Mouse (Mus musculus) heart, postnatal 0 days (tissue): ENCODE measurements at regions not wholly inside any gene's neighbourhood (a gene's known extent, or its start where the extent isn't known, plus 50 kb on each side); places are given as distances from the start of the nearest gene placed in this dataset.

ENCODE experiments used
- ATAC-seq: fragments of 200-750 bp; cut with Nextera tagmentation; 2 replicates; pipeline ENCODE4 v1.8.0; 2017; ENCODE audit warnings: low read depth, moderate number of reproducible peaks, moderate library complexity; ENCODE audit not compliant: insufficient read depth
- DNase-seq: peaks from one replicate; pipeline ENCODE4 v3.0.0-alpha.2; 2016; ENCODE audit warnings: low spot score
- H3K27ac ChIP-seq: fragments of 300-500 bp; sonication (generic); 2 replicates; pipeline ENCODE4 v1.5.1; 2014; ENCODE audit warnings: low read depth, mild to moderate bottlenecking
- H3K27me3 ChIP-seq: fragments of 300-500 bp; sonication (generic); 2 replicates; pipeline ENCODE4 v1.6.1; 2014; ENCODE audit warnings: low read length, mixed read lengths; ENCODE audit not compliant: control insufficient read depth, insufficient read depth
- H3K36me3 ChIP-seq: fragments of 300-500 bp; sonication (generic); replicated peaks from 2 replicates; pipeline ENCODE4 v1.6.1; 2014; ENCODE audit warnings: low read length, mixed read lengths; ENCODE audit not compliant: control insufficient read depth, insufficient read depth
- H3K4me1 ChIP-seq: fragments of 300-500 bp; sonication (generic); 2 replicates; pipeline ENCODE4 v1.6.1; 2014; ENCODE audit warnings: antibody characterized with exemption; ENCODE audit not compliant: control insufficient read depth, insufficient read depth
- H3K4me2 ChIP-seq: fragments of 300-500 bp; sonication (generic); 2 replicates; pipeline ENCODE4 v1.6.1; 2014; ENCODE audit warnings: low read depth, mild to moderate bottlenecking, low read length, moderate library complexity
- H3K4me3 ChIP-seq: fragments of 300-500 bp; sonication (generic); 2 replicates; pipeline ENCODE4 v1.5.1; 2014; ENCODE audit warnings: low read depth, low read length
- H3K9ac ChIP-seq: fragments of 300-500 bp; sonication (generic); replicated peaks from 2 replicates; pipeline ENCODE4 v1.6.1; 2014; ENCODE audit warnings: low read depth, low read length, mixed read lengths
- H3K9me3 ChIP-seq: fragments of 300-500 bp; sonication (generic); replicated peaks from 2 replicates; pipeline ENCODE4 v1.6.1; 2016; ENCODE audit warnings: low read length; ENCODE audit not compliant: control insufficient read depth
- CTCF ChIP-seq: IDR thresholded peaks from 2 replicates; pipeline ENCODE4 v1.5.1; 2016; ENCODE audit warnings: antibody characterized with exemption, control low read depth, low read depth
- EP300 ChIP-seq: IDR thresholded peaks from 2 replicates; pipeline ENCODE4 v1.6.1; 2016; ENCODE audit warnings: antibody characterized with exemption, low read depth
- WGBS: fragments of 180-500 bp; shearing (Covaris S2); extraction: QIAGEN DNeasy Blood & Tissue Kit; methylation state at CpG from one replicate; pipeline ENCODE4 v1.1.7; 2014; 5-methylcytosine and 5-hydroxymethylcytosine counted together

- WGBS: 74% methylated on average over 8 of the region's 8 CpGs
- H3K27ac ChIP-seq: no peak overlapping the region
- ATAC-seq: no peak
Observed at GRCm38 (mm10) chr1:184234320-184234988, 200.4 kb upstream of the 1700056E22Rik start.

DNA sequence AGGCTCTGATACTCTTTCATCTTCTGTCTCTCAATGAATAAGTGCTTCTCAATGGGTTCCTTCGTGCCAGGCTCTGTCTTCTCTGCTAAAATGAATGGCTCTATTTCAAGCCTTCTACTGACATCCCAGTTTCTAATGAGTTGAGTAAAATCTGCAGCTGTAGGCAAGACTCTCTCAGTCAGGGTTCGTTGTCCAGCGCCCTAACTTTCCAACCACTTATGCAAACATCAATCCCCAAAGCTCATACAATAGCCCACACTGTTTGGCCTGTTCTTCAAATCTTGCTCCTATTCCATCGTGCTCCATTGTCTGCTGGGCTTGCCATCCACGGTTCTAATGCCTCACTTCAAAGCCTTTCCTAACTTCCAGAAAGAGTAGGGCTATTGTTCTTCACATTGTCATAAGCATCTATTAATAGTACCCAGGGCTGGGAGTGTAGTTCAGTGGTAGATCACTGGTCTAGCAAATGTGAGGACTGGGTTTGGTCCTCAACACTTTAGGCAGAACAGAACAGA is 199.7 kb upstream of the 1700056E22Rik start:
- Histone ChIP-seq H3K4me3 (no peak overlapping the region), H3K4me1 (no peaks in the 10 kb centered on the region), H3K4me2 (no peak overlapping the region), H3K9me3 (no peaks in the 10 kb centered on the region), H3K27ac (no peak overlapping the region), H3K36me3 (no peaks in the 10 kb centered on the region), H3K27me3 (no peaks in the 10 kb centered on the region), H3K9ac (no peak overlapping the region)
- WGBS: 65% methylated on average over 5 of the region's 5 CpGs
- TF ChIP-seq CTCF (no peak), EP300 (no peak)
- DNase-seq: no peak
- ATAC-seq: no peak

More at GRCm38 (mm10) chr1:184234320-184234988, 200.4 kb upstream of the 1700056E22Rik start:
- Histone ChIP-seq H3K4me3 (no peak overlapping the region), H3K9ac (no peak overlapping the region), H3K4me1 (no peaks in the 10 kb centered on the region), H3K9me3 (no peaks in the 10 kb centered on the region), H3K4me2 (no peak overlapping the region), H3K27me3 (no peaks in the 10 kb centered on the region), H3K36me3 (no peaks in the 10 kb centered on the region)
- TF ChIP-seq EP300 (no peak), CTCF (no peak)
- no peak for DNase-seq

- 43% methylated on average over 2 of the region's 2 CpGs for WGBS
- ATAC-seq: no peak
- no peaks in the 10 kb centered on the region for H3K36me3 ChIP-seq
- peaks cover 4% of the 10 kb centered on the region; the same call in 1 of the 2 replicates for H3K4me1 ChIP-seq
- H3K4me3 ChIP-seq: no peak overlapping the region
- DNase-seq: no peak
- no peak overlapping the region for H3K27ac ChIP-seq
- H3K9me3 ChIP-seq: no peaks in the 10 kb centered on the region
- H3K27me3 ChIP-seq: no peaks in the 10 kb centered on the region
- TF ChIP-seq EP300 (no peak), CTCF (no peak)
- H3K4me2 ChIP-seq: no peak overlapping the region
- H3K9ac ChIP-seq: no peak overlapping the region
Observed at GRCm38 (mm10) chr1:184222326-184222725, 188.2 kb upstream of the 1700056E22Rik start.

GRCm38 (mm10) chr1:184221792-184222191 is 187.7 kb upstream of the 1700056E22Rik start:
- Histone ChIP-seq H3K9ac (no peak overlapping the region), H3K4me2 (no peak overlapping the region), H3K9me3 (no peaks in the 10 kb centered on the region), H3K27me3 (no peaks in the 10 kb centered on the region), H3K27ac (no peak overlapping the region), H3K4me3 (no peak overlapping the region), H3K36me3 (no peaks in the 10 kb centered on the region), H3K4me1 (peaks cover 4% of the 10 kb centered on the region; the same call in 1 of the 2 replicates)
- 0 out of 2 replicates have a peak, but pooled peaks have one; percentile 30 for TF ChIP-seq EP300
- no peak for TF ChIP-seq CTCF
- ATAC-seq: peak; percentile 57
- peak; percentile 34 for DNase-seq
- 8% methylated on average over 3 of the region's 3 CpGs for WGBS

DNA sequence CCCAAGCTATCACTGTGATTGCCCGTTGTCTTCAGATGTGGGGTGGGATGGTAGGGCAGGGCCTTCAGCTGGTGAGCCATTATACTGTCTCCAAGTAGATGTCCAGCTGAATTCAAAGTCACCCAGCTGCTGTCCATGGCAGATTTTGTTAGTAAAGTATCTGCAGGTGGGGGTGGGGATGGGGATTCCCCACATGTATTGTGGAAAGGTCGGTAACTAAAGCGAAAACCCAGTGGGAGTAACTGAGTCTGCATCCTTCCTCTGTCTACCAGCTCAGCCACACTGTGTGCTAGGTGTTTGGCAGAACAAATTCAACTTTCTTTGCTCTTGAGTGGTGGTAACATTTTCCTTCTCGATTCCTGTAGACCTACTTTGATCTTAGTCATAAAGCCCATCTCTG is 163.2 kb upstream of the 1700056E22Rik start:
- Histone ChIP-seq H3K27ac (no peak overlapping the region), H3K27me3 (no peaks in the 10 kb centered on the region), H3K9me3 (no peaks in the 10 kb centered on the region), H3K4me1 (no peaks in the 10 kb centered on the region), H3K36me3 (no peaks in the 10 kb centered on the region), H3K4me2 (no peak overlapping the region), H3K4me3 (no peak overlapping the region), H3K9ac (no peak overlapping the region)
- WGBS: 88% methylated on average over 4 of the region's 4 CpGs
- no peak for DNase-seq
- TF ChIP-seq CTCF (no peak), EP300 (no peak)
- no peak for ATAC-seq
